ENCODE assay signal across 1 mouse cellular context in the genomic region with DNA sequence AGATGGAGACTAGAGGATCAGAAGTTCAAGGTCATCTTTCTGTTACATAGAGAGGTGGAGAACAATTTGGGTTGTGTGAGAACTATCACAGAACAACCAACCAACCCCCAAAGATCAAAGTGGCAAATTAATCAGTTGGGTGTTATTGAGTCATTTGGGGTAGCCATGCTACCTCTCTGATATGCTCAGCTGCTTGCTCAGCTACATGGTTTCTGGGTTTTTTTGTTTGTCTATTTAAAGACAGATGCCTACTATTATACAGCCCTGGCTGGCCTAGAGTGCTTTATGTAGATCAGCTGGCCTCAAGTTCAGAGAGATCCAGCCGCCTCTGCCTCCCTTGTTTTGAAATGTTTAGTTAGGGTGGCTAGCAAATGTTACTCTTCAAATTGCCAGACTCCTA.
TF ChIP-seq lines count a peak whose summit lies in the region.

No protein-coding gene starts in this region.

TF ChIP-seq in CH12.LX, 34 proteins besides CTCF, POLR2A, EP300 and RAD21 (continued from another document):
- TF ChIP-seq UBTF (IDR thresholded peaks at IDR 0.05; ENCODE audit: low read depth, low read length) (no peak), MAX (IDR thresholded peaks at IDR 0.05; ENCODE audit: low read length) (no peak), JUN (IDR thresholded peaks at IDR 0.05; ENCODE audit: insufficient read depth, low read depth, low read length) (no peak), BHLHE40 (IDR thresholded peaks at IDR 0.05; ENCODE audit: low read depth, low read length) (no peak), SIN3A (IDR thresholded peaks at IDR 0.05; ENCODE audit: low read length) (no peak), POLR2AphosphoS2 (IDR thresholded peaks at IDR 0.05; ENCODE audit: low read depth, low read length) (no peak), ZKSCAN1 (IDR thresholded peaks at IDR 0.05; ENCODE audit: borderline replicate concordance, low read depth, low read length) (no peak), GABPA (IDR thresholded peaks at IDR 0.05; ENCODE audit: insufficient replicate concordance, low read depth, low read length) (no peak), SMC3 (IDR thresholded peaks at IDR 0.05; ENCODE audit: low read depth, low read length) (no peak), TCF12 (IDR thresholded peaks at IDR 0.05; ENCODE audit: low read depth, low read length) (no peak)
